Mouse (Mus musculus): ENCODE measurements around the gene Setmar. TPM values are rescaled to one million over a fixed set of nuclear protein-coding genes. Genes with fewer than 3 reads are reported as not detected.

Setmar gene
- polyA plus RNA-seq, 1 experiment from 2014 or later = 8.9 TPM

DNA sequence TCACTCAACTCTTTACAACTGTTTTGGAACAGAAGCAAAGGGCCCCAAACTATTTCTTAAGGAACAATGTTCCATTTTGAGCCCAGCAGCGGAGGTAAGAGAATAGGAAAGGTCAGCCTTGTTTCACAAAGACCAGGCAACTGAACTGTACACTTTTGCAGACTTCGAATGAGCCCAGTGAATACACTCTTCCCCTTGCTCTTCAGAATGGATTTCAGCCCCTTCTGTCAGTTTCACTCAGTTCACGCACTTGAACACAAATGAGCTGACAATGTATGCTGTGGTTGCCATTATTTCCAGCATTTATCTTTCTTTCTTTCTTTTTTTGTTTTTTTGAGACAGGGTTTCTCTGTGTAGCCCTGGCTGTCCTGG is 34.0 kb downstream of the Setmar start:
- no peak for ATAC-seq (ENCODE audit: insufficient read depth, low FRiP score, low TSS enrichment)
- H3K36me3 ChIP-seq (ENCODE audit: control insufficient read depth, insufficient read depth, low read length) = no peaks in the 10 kb centered on the region
- 62% methylated on average over 3 of the region's 3 CpGs for WGBS
- H3K27me3 ChIP-seq (ENCODE audit: control insufficient read depth, insufficient read depth, low read length) = no peaks in the 10 kb centered on the region
- no peaks in the 10 kb centered on the region for H3K9me3 ChIP-seq (ENCODE audit: control insufficient read depth, low read length)
- no peak for DNase-seq (ENCODE audit: low spot score)
- no peak overlapping the region for H3K27ac ChIP-seq (ENCODE audit: low read depth, low read length)
- H3K4me1 ChIP-seq (ENCODE audit: control insufficient read depth, insufficient read depth, low read length) = no peaks in the 10 kb centered on the region
- no peak overlapping the region for H3K4me3 ChIP-seq (ENCODE audit: low read depth, low read length)
- H3K9ac ChIP-seq (ENCODE audit: low read length) = no peak overlapping the region
- H3K4me2 ChIP-seq (ENCODE audit: low read depth) = no peak overlapping the region

DNA sequence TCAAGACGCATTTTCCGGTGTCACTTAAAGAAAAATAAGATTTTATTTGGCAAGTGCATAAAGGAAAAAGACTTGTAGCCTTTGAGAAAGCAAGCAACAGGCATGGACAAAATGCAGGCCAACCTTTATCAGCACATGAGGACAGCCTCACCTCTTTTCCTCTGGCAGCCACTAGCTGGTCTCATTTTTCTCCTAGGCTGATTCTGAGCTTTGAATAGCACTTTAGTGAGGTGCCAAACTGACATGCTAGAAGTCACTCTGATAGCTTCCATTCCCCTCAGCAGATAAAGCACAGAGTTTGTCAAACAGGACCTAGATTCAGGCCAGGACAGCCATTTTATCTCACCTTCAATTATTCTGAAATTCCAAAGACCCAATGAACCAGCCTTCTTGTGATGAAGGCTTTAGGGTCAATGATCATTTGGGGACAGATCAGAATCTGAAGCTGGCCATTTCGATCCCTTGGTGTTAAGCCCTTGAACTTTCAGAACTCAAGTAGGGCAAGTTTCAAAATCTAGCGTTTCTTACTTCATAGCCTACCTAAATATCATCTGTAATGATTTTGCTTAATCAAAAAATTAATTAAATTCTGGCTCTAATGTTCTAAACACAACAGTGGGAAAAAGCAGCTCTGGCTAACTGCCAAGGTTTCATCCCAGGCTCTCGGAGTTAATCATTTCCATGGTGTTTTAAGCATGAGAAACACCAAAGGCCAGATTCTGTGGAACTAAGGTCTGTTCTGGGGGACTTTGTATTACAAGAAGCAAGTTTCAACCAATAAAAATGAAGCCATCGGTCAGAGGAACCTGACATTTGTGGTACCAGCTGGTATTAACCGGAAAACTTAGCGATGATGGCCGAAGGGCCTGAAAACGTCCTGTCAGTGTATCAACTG is 37.3 kb downstream of the Setmar start:
- no peak overlapping the region for H3K27ac ChIP-seq (ENCODE audit: low read depth, low read length)
- WGBS = 90% methylated on average over 10 of the region's 10 CpGs
- no peak for ATAC-seq (ENCODE audit: insufficient read depth, low FRiP score, low TSS enrichment)

DNA sequence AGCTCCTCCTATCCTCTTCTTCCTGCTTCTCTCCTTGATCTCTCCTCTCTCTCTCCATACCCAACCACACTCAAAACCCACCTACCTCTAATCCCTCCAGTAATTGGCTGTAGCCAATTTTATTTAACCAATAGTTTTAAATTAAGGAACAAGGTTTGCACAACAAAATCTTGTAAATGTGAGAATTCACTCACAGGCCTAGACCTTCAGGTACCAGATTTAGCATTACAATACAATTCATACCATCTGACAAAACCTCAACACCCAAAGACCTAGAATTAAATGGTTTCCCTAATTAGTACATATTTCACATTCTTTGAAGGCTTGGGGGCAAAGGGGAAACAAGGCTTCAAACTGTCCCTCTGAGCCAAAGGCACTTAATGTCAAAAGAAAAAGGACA is 42.5 kb downstream of the Setmar start:
- Histone ChIP-seq H3K9me3 (ENCODE audit: control insufficient read depth, low read length) (no peaks in the 10 kb centered on the region), H3K27me3 (ENCODE audit: control insufficient read depth, insufficient read depth, low read length) (no peaks in the 10 kb centered on the region), H3K4me1 (ENCODE audit: control insufficient read depth, insufficient read depth, low read length) (no peaks in the 10 kb centered on the region), H3K4me3 (ENCODE audit: low read depth, low read length) (no peak overlapping the region), H3K27ac (ENCODE audit: low read depth, low read length) (no peak overlapping the region), H3K9ac (ENCODE audit: low read length) (no peak overlapping the region), H3K4me2 (ENCODE audit: low read depth) (no peak overlapping the region), H3K36me3 (ENCODE audit: control insufficient read depth, insufficient read depth, low read length) (no peaks in the 10 kb centered on the region)
- no peak for DNase-seq (ENCODE audit: low spot score)
- ATAC-seq (ENCODE audit: insufficient read depth, low FRiP score, low TSS enrichment) = no peak

More for the DNA sequence above, 37.3 kb downstream of the Setmar start:
- no peak for DNase-seq (ENCODE audit: low spot score)
- no peaks in the 10 kb centered on the region for H3K4me1 ChIP-seq (ENCODE audit: control insufficient read depth, insufficient read depth, low read length)
- H3K9me3 ChIP-seq (ENCODE audit: control insufficient read depth, low read length) = no peaks in the 10 kb centered on the region
- no peak overlapping the region for H3K4me2 ChIP-seq (ENCODE audit: low read depth)
- H3K27me3 ChIP-seq (ENCODE audit: control insufficient read depth, insufficient read depth, low read length) = no peaks in the 10 kb centered on the region
- no peak overlapping the region for H3K9ac ChIP-seq (ENCODE audit: low read length)
- no peak overlapping the region for H3K4me3 ChIP-seq (ENCODE audit: low read depth, low read length)
- H3K36me3 ChIP-seq (ENCODE audit: control insufficient read depth, insufficient read depth, low read length) = no peaks in the 10 kb centered on the region

DNA sequence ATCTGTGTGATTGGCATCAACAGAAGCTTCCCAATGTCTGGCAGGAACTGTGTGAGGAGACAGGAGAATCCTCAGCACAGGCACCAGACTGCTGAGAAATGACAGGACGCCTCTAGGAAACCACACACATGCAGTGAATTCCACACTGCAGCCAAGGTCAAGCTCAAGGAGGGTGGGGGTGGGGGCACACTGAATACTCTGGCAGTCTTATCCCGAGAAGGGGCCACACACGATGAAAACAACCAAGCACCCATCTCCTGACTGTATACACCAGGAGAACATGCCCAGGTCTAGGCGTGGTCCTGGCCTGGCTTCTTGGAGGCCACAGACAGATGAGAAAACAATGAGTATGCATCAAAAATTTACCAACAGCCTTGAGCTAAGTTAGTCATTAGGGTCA is 45.5 kb downstream of the Setmar start:
- no peaks in the 10 kb centered on the region for H3K27me3 ChIP-seq (ENCODE audit: control insufficient read depth, insufficient read depth, low read length)
- no peak overlapping the region for H3K27ac ChIP-seq (ENCODE audit: low read depth, low read length)
- no peaks in the 10 kb centered on the region for H3K36me3 ChIP-seq (ENCODE audit: control insufficient read depth, insufficient read depth, low read length)
- H3K4me3 ChIP-seq (ENCODE audit: low read depth, low read length) = no peak overlapping the region
- DNase-seq (ENCODE audit: low spot score) = no peak
- ATAC-seq (ENCODE audit: insufficient read depth, low FRiP score, low TSS enrichment) = no peak
- H3K9me3 ChIP-seq (ENCODE audit: control insufficient read depth, low read length) = no peaks in the 10 kb centered on the region
- H3K4me2 ChIP-seq (ENCODE audit: low read depth) = no peak overlapping the region
- no peaks in the 10 kb centered on the region for H3K4me1 ChIP-seq (ENCODE audit: control insufficient read depth, insufficient read depth, low read length)
- H3K9ac ChIP-seq (ENCODE audit: low read length) = no peak overlapping the region
- 83% methylated on average over 4 of the region's 4 CpGs for WGBS

DNA sequence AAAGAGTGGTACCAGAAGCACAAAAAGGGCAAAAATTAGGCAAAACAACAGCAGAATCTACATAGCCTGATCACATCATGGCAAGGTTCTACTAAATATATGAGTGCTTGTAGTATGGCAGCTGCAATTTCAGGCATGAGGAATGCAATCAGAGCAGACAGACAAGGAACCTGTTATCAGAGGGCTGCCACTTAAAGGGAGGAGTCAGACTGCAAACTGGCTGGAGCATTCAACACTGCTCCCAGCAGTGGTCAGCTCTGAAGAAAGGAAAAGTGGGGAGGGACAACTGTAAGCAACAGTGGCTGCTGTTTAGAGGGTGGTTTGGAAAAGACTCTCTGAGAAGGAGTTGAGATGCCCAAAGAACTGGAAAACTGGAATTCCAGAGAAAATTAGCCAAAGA is 46.8 kb downstream of the Setmar start:
- no peak for ATAC-seq (ENCODE audit: insufficient read depth, low FRiP score, low TSS enrichment)
- H3K4me2 ChIP-seq (ENCODE audit: low read depth) = no peak overlapping the region
- H3K4me3 ChIP-seq (ENCODE audit: low read depth, low read length) = no peak overlapping the region
- no peaks in the 10 kb centered on the region for H3K36me3 ChIP-seq (ENCODE audit: control insufficient read depth, insufficient read depth, low read length)
- DNase-seq (ENCODE audit: low spot score) = no peak
- no peak overlapping the region for H3K9ac ChIP-seq (ENCODE audit: low read length)
- no peaks in the 10 kb centered on the region for H3K27me3 ChIP-seq (ENCODE audit: control insufficient read depth, insufficient read depth, low read length)
- no peak overlapping the region for H3K27ac ChIP-seq (ENCODE audit: low read depth, low read length)
- H3K9me3 ChIP-seq (ENCODE audit: control insufficient read depth, low read length) = no peaks in the 10 kb centered on the region
- no peaks in the 10 kb centered on the region for H3K4me1 ChIP-seq (ENCODE audit: control insufficient read depth, insufficient read depth, low read length)

DNA sequence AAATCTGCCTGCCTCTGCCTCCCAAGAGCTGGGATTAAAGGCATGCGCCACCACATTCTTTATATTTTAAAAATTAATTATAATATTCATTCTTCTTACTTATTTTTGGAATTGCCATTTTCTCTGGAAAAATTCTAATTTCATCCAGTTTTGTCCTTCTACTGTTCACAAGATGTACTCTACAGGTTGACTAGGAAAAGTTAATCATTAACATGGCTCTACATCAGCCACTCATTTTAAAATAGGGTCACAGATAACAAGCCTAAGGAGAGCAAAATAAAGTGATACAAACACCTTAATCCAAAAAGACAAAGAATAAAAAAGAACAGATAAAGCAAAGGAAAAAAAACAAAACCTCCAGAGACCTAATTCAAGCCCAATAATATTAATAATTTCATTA is 50.1 kb downstream of the Setmar start:
- Histone ChIP-seq H3K4me1 (ENCODE audit: control insufficient read depth, insufficient read depth, low read length) (no peaks in the 10 kb centered on the region), H3K9ac (ENCODE audit: low read length) (no peak overlapping the region), H3K36me3 (ENCODE audit: control insufficient read depth, insufficient read depth, low read length) (no peaks in the 10 kb centered on the region), H3K9me3 (ENCODE audit: control insufficient read depth, low read length) (no peaks in the 10 kb centered on the region), H3K27ac (ENCODE audit: low read depth, low read length) (no peak overlapping the region), H3K27me3 (ENCODE audit: control insufficient read depth, insufficient read depth, low read length) (no peaks in the 10 kb centered on the region), H3K4me2 (ENCODE audit: low read depth) (no peak overlapping the region), H3K4me3 (ENCODE audit: low read depth, low read length) (no peak overlapping the region)
- WGBS = 92% methylated on average over 1 of the region's 1 CpGs
- no peak for ATAC-seq (ENCODE audit: insufficient read depth, low FRiP score, low TSS enrichment)
- DNase-seq (ENCODE audit: low spot score) = no peak

DNA sequence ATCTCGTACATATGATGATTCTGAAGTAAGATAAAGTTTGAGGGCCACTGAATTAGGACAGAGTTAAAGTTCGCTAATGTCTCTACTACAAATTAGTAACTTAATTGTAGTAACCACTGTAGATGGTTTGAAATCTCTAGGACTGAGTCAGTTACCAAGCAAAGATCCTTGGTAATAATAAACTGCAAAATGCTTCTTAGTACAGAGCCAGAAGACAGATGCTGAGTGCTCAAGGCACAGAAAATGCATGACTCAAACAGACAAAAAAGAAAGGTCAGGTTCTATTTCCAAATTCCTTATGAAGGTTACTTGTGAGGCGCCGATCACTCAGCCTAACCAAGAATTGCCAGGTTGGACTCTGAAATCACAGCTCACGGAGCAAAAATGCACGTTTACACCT is 53.0 kb downstream of the Setmar start:
- no peaks in the 10 kb centered on the region for H3K9me3 ChIP-seq (ENCODE audit: control insufficient read depth, low read length)
- no peak overlapping the region for H3K4me2 ChIP-seq (ENCODE audit: low read depth)
- DNase-seq (ENCODE audit: low spot score) (no peak), ATAC-seq (ENCODE audit: insufficient read depth, low FRiP score, low TSS enrichment) (no peak)
- no peak overlapping the region for H3K9ac ChIP-seq (ENCODE audit: low read length)
- 93% methylated on average over 6 of the region's 6 CpGs for WGBS
- H3K36me3 ChIP-seq (ENCODE audit: control insufficient read depth, insufficient read depth, low read length) = no peaks in the 10 kb centered on the region
- H3K4me3 ChIP-seq (ENCODE audit: low read depth, low read length) = no peak overlapping the region
- no peak overlapping the region for H3K27ac ChIP-seq (ENCODE audit: low read depth, low read length)
- no peaks in the 10 kb centered on the region for H3K27me3 ChIP-seq (ENCODE audit: control insufficient read depth, insufficient read depth, low read length)
- no peaks in the 10 kb centered on the region for H3K4me1 ChIP-seq (ENCODE audit: control insufficient read depth, insufficient read depth, low read length)

DNA sequence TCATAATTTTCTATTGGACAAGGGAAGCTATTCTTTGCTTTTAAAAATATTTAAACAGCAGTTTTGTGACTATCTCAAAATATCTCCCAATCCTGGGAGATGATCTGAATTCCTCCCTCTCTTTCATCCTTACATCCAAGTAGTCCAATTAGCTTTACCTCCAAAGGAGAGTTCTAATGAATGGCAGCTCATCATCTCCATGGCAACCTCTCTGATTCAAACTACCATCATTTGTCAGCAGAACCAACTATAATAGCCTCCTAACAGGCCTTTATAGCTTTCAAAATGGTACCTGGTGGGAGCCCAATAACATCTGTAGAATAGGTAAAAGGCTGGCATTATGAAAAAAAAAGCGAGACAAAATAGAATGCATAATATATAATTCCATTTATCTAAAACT is 60.6 kb downstream of the Setmar start:
- no peak for DNase-seq (ENCODE audit: low spot score)
- no peak overlapping the region for H3K4me3 ChIP-seq (ENCODE audit: low read depth, low read length)
- H3K4me1 ChIP-seq (ENCODE audit: control insufficient read depth, insufficient read depth, low read length) = no peaks in the 10 kb centered on the region
- ATAC-seq (ENCODE audit: insufficient read depth, low FRiP score, low TSS enrichment) = no peak
- no peak overlapping the region for H3K9ac ChIP-seq (ENCODE audit: low read length)
- no peaks in the 10 kb centered on the region for H3K27me3 ChIP-seq (ENCODE audit: control insufficient read depth, insufficient read depth, low read length)
- H3K9me3 ChIP-seq (ENCODE audit: control insufficient read depth, low read length) = no peaks in the 10 kb centered on the region
- no peaks in the 10 kb centered on the region for H3K36me3 ChIP-seq (ENCODE audit: control insufficient read depth, insufficient read depth, low read length)
- H3K4me2 ChIP-seq (ENCODE audit: low read depth) = no peak overlapping the region
- no peak overlapping the region for H3K27ac ChIP-seq (ENCODE audit: low read depth, low read length)
- 84% methylated on average over 1 of the region's 1 CpGs for WGBS

DNA sequence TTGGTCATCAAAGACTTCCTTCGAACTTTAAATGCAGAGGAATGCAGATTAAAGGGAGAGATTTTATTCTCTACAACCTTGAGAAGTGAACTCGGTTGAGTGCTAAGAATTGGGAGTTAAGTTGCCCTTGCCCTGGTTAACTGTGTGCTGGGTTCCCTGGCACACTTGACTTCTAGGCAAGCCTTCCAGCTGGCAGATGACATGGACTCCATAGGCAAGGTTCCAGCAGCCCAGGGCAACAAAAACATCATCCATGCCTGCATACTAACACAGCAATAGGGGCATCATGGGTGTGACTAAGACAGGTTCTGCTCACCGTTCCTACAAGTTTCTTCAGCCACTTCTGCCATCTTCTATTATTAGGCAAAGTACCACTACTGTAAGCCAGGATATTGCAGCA is 61.8 kb downstream of the Setmar start:
- Histone ChIP-seq H3K4me2 (ENCODE audit: low read depth) (no peak overlapping the region), H3K36me3 (ENCODE audit: control insufficient read depth, insufficient read depth, low read length) (no peaks in the 10 kb centered on the region), H3K9ac (ENCODE audit: low read length) (no peak overlapping the region), H3K27me3 (ENCODE audit: control insufficient read depth, insufficient read depth, low read length) (no peaks in the 10 kb centered on the region), H3K27ac (ENCODE audit: low read depth, low read length) (no peak overlapping the region), H3K4me3 (ENCODE audit: low read depth, low read length) (no peak overlapping the region), H3K9me3 (ENCODE audit: control insufficient read depth, low read length) (no peaks in the 10 kb centered on the region), H3K4me1 (ENCODE audit: control insufficient read depth, insufficient read depth, low read length) (no peaks in the 10 kb centered on the region)
- 93% methylated on average over 3 of the region's 3 CpGs for WGBS
- ATAC-seq (ENCODE audit: insufficient read depth, low FRiP score, low TSS enrichment) (no peak), DNase-seq (ENCODE audit: low spot score) (no peak)

Measured in neural tube, embryonic 11.5 days (tissue).